Mouse (Mus musculus) MEL (cell line): Measurements from ENCODE around the gene Marf1. TPM values are rescaled to one million over a fixed set of nuclear protein-coding genes. Genes with fewer than 3 reads are reported as not detected.

Source experiments
- DNase-seq: peaks from one replicate; pipeline ENCODE4 v3.0.0; 2011; ENCODE audit warnings: low read depth, low spot score
- H3K27ac ChIP-seq: 2 replicates; pipeline ENCODE4 v1.5.1; 2012; ENCODE audit warnings: low read depth, mild to moderate bottlenecking, control low read depth, low read length, moderate library complexity; ENCODE audit not compliant: control insufficient read depth
- H3K27me3 ChIP-seq, 2 experiments: fragments of 150-350 bp in 1 of 2; sonication (generic) in 1 of 2; 2 replicates each; pipeline ENCODE4 v1.6.1; 2012; ENCODE audit warnings: low read length in 2 of 2, mild to moderate bottlenecking in 2 of 2, improper control_type of control experiment in 1 of 2, moderate library complexity in 1 of 2; ENCODE audit not compliant: insufficient read depth in 2 of 2, control insufficient read depth in 1 of 2
- H3K36me3 ChIP-seq, 2 experiments: 2 replicates each; pipeline ENCODE4 v1.6.1; 2012 to 2014; ENCODE audit warnings: low read length in 2 of 2, improper control_type of control experiment in 1 of 2, inconsistent platforms in 1 of 2, mild to moderate bottlenecking in 1 of 2; ENCODE audit not compliant: insufficient read depth in 2 of 2, control insufficient read depth in 1 of 2
- H3K4me1 ChIP-seq, 2 experiments: fragments of 150-350 bp in 1 of 2; sonication (generic) in 1 of 2; 2 replicates each; pipeline ENCODE4 v1.6.1; 2012; ENCODE audit warnings: low read length in 2 of 2, improper control_type of control experiment in 1 of 2, mild to moderate bottlenecking in 1 of 2; ENCODE audit not compliant: insufficient read depth in 2 of 2, control insufficient read depth in 1 of 2
- H3K4me3 ChIP-seq, 2 experiments: fragments of 150-350 bp in 1 of 2; sonication (generic) in 1 of 2; 2 replicates each; pipeline ENCODE4 v1.5.1; 2012; ENCODE audit warnings: low read depth in 2 of 2, low read length in 2 of 2, mild to moderate bottlenecking in 2 of 2, moderate library complexity in 2 of 2, control low read depth in 1 of 2, improper control_type of control experiment in 1 of 2; ENCODE audit not compliant: control insufficient read depth in 1 of 2, insufficient read depth in 1 of 2
- H3K79me2 ChIP-seq: 2 replicates; pipeline ENCODE4 v1.6.1; 2012; ENCODE audit warnings: mild to moderate bottlenecking, low read length, moderate library complexity; ENCODE audit not compliant: control insufficient read depth, poor library complexity, insufficient read depth
- H3K9ac ChIP-seq: 2 replicates; pipeline ENCODE4 v1.6.1; 2012; ENCODE audit warnings: low read depth, mild to moderate bottlenecking, control low read depth, low read length, moderate library complexity; ENCODE audit not compliant: control insufficient read depth, poor library complexity, severe bottlenecking
- H3K9me3 ChIP-seq: fragments of 150-350 bp; sonication (generic); replicated peaks from 2 replicates; pipeline ENCODE4 v1.6.1; 2012; ENCODE audit warnings: mild to moderate bottlenecking, low read length, improper control_type of control experiment, moderate library complexity; ENCODE audit not compliant: insufficient read depth
- CHD1 ChIP-seq: IDR thresholded peaks from 2 replicates; pipeline ENCODE4 v1.6.1; 2012; ENCODE audit warnings: low read depth, mild to moderate bottlenecking, inconsistent platforms, low read length, improper control_type of control experiment
- CHD2 ChIP-seq: IDR thresholded peaks from 2 replicates; pipeline ENCODE4 v1.6.1; 2011; ENCODE audit warnings: low read length, improper control_type of control experiment
- CTCF ChIP-seq, 3 experiments: IDR thresholded peaks in 2 of 3; conservative IDR thresholded peaks in 1 of 3; 2 replicates each; pipeline ENCODE4 v1.5.1; 2011 to 2012; ENCODE audit warnings: low read length in 3 of 3, low read depth in 2 of 3, mild to moderate bottlenecking in 2 of 3, improper control_type of control experiment in 1 of 3, inconsistent platforms in 1 of 3, mixed read lengths in 1 of 3, moderate library complexity in 1 of 3; ENCODE audit not compliant: control insufficient read depth in 1 of 3, insufficient read depth in 1 of 3, poor library complexity in 1 of 3, severe bottlenecking in 1 of 3
- EP300 ChIP-seq, 2 experiments: IDR thresholded peaks; 2 replicates each; pipeline ENCODE4 v1.6.1; 2011; ENCODE audit warnings: improper control_type of control experiment in 2 of 2, low read length in 2 of 2, low read depth in 1 of 2, mild to moderate bottlenecking in 1 of 2
- ETS1 ChIP-seq: IDR thresholded peaks from 2 replicates; pipeline ENCODE4 v1.6.1; 2012; ENCODE audit warnings: low read depth, mild to moderate bottlenecking, inconsistent platforms, low read length, improper control_type of control experiment, moderate library complexity
- GATA1 ChIP-seq: IDR thresholded peaks from 2 replicates; pipeline ENCODE4 v1.6.1; 2011; ENCODE audit warnings: low read depth, low read length, improper control_type of control experiment
- MAZ ChIP-seq: IDR thresholded peaks from 2 replicates; pipeline ENCODE4 v1.6.1; 2012; ENCODE audit warnings: low read depth, mild to moderate bottlenecking, inconsistent platforms, low read length, improper control_type of control experiment
- MYC ChIP-seq: IDR thresholded peaks from 2 replicates; pipeline ENCODE4 v1.6.1; 2011; ENCODE audit warnings: low read depth, mild to moderate bottlenecking, low read length, improper control_type of control experiment, moderate library complexity
- NELFE ChIP-seq: IDR thresholded peaks from 2 replicates; pipeline ENCODE4 v1.6.1; 2011; ENCODE audit warnings: low read depth, low read length, improper control_type of control experiment
- RAD21 ChIP-seq: IDR thresholded peaks from 2 replicates; pipeline ENCODE4 v1.6.1; 2011; ENCODE audit warnings: mild to moderate bottlenecking, low read depth, low read length, improper control_type of control experiment
- RCOR1 ChIP-seq: IDR thresholded peaks from 2 replicates; pipeline ENCODE4 v1.6.1; 2012; ENCODE audit warnings: low read depth, mild to moderate bottlenecking, inconsistent platforms, low read length, improper control_type of control experiment
- SMC3 ChIP-seq: IDR thresholded peaks from 2 replicates; pipeline ENCODE4 v1.6.1; 2011; ENCODE audit warnings: low read depth, low read length, improper control_type of control experiment
- UBTF ChIP-seq: IDR thresholded peaks from 2 replicates; pipeline ENCODE4 v1.6.1; 2012; ENCODE audit warnings: low read depth, mild to moderate bottlenecking, inconsistent platforms, low read length, improper control_type of control experiment, moderate library complexity, borderline replicate concordance; ENCODE audit not compliant: insufficient read depth
- USF1 ChIP-seq: IDR thresholded peaks from 2 replicates; pipeline ENCODE4 v1.6.1; 2014; ENCODE audit warnings: low read depth, mild to moderate bottlenecking, inconsistent platforms, low read length, improper control_type of control experiment, moderate library complexity
- USF2 ChIP-seq, 2 experiments: IDR thresholded peaks; 2 replicates each; pipeline ENCODE4 v1.6.1; 2011 to 2012; ENCODE audit warnings: improper control_type of control experiment in 2 of 2, low read length in 2 of 2, borderline replicate concordance in 1 of 2, inconsistent platforms in 1 of 2, low read depth in 1 of 2, mild to moderate bottlenecking in 1 of 2; ENCODE audit not compliant: insufficient read depth in 1 of 2
- ZKSCAN1 ChIP-seq: IDR thresholded peaks from 2 replicates; pipeline ENCODE4 v1.6.1; 2012; ENCODE audit warnings: low read depth, mild to moderate bottlenecking, inconsistent platforms, low read length, improper control_type of control experiment, moderate library complexity
- ZMIZ1 ChIP-seq: IDR thresholded peaks from 2 replicates; pipeline ENCODE4 v1.6.1; 2012; ENCODE audit warnings: low read depth, mild to moderate bottlenecking, inconsistent platforms, low read length, improper control_type of control experiment, moderate library complexity
- polyA plus RNA-seq, 2 experiments: library from polyadenylated mRNA; stranded (reverse) in 1 of 2; unstranded in 1 of 2; fragments of >175 nt in 1 of 2; fragments of >200 nt in 1 of 2; gene quantifications; 2 replicates each; pipeline versions ENCODE4 v1.2.1 to v1.2.4; 2012; ENCODE audit warnings: low replicate concordance in 2 of 2, low read depth in 1 of 2; ENCODE audit not compliant: insufficient read length in 2 of 2, insufficient read depth in 1 of 2, missing spikeins in 1 of 2
- total RNA-seq: library from RNA; depleted of rRNA; stranded (reverse); fragments of 300-350 nt; gene quantifications from 2 replicates; pipeline ENCODE4 v1.2.3, GENCODE M21; 2012

Gene Marf1
- total and polyA plus RNA-seq, 3 experiments: 8.7 to 16.2 TPM; not detected in 1

DNA sequence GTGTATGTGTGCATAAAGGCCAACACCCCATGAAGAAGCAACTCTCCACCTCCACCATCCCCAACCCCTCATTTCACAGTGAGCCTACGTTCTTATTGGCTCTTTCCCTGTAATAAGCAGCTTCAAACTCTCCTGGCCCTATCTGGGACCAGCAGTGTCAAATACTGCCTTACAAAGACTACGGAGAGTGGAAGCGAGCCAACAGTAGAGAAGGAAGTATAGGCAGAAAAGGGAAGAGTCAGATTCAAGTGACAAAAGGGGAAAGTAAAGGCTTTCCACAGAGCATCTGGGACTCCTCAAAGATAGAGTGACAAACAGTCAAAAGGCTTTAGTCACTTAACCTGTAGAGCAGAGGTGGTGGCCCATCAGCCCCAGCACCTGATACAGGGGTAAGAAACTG, 50.4 kb downstream of the Marf1 start:
- no peak overlapping the region for H3K4me3 ChIP-seq
- H3K9ac ChIP-seq: no peak overlapping the region
- peaks cover 12 to 34% of the 10 kb centered on the region in 2 experiments for H3K4me1 ChIP-seq
- H3K79me2 ChIP-seq: no peaks in the 10 kb centered on the region
- H3K27me3 ChIP-seq: no peaks in the 10 kb centered on the region
- H3K9me3 ChIP-seq: no peaks in the 10 kb centered on the region
- TF ChIP-seq SMC3 (no peak), MYC (no peak), EP300 (IDR thresholded peaks at IDR 0.05; ENCODE audit: low read depth in 1 of 2, low read length in 2 of 2) (peak; percentile 32 to 63; a peak in 2 of 4 replicates)
- H3K27ac ChIP-seq: peak overlapping the region; percentile 27
- DNase-seq: peak; percentile 83
- H3K36me3 ChIP-seq: peaks cover 2 to 36% of the 10 kb centered on the region in 2 experiments; a peak in 3 of 4 replicates

DNA sequence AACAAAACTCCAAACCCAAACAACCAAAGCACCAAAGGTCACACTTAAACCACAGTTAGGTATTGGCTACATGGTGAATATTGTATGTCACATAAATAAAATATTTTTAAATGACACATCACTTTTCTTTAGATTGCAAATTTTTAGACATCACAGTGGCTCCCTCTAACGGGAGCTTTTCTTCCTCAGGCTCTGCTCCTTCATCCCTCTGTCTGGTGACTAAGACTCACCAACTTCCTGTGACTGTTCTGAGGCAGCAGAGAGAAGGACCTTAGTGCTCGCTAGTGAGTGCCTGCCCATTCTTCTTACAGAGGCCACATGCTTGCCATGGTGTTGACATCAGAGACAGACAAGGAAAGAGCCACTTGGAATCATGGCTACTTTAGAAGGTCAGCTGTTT, 51.0 kb downstream of the Marf1 start:
- H3K79me2 ChIP-seq: no peaks in the 10 kb centered on the region
- H3K27ac ChIP-seq: peak overlapping the region; percentile 27
- H3K9ac ChIP-seq: no peak overlapping the region
- H3K4me1 ChIP-seq: peaks cover 8 to 29% of the 10 kb centered on the region in 2 experiments
- no peaks in the 10 kb centered on the region for H3K9me3 ChIP-seq
- TF ChIP-seq RAD21 (no peak), NELFE (no peak), USF2 (IDR thresholded peaks at IDR 0.05; ENCODE audit: borderline replicate concordance in 1 of 2, insufficient read depth in 1 of 2, low read depth in 1 of 2, low read length in 2 of 2) (no peak), RCOR1 (no peak), MAZ (no peak), CTCF (IDR thresholded peaks at IDR 0.05 in 2 of 3, conservative IDR thresholded peaks at IDR 0.05 in 1 of 3; ENCODE audit: control insufficient read depth in 1 of 3, insufficient read depth in 1 of 3, low read depth in 2 of 3, low read length in 3 of 3, poor library complexity in 1 of 3, severe bottlenecking in 1 of 3) (no peak), CHD2 (no peak), ETS1 (no peak), GATA1 (no peak), SMC3 (no peak), ZKSCAN1 (no peak), CHD1 (no peak), USF1 (no peak), EP300 (IDR thresholded peaks at IDR 0.05; ENCODE audit: low read depth in 1 of 2, low read length in 2 of 2) (no peak), UBTF (no peak), ZMIZ1 (no peak)
- H3K36me3 ChIP-seq: peaks cover 2 to 32% of the 10 kb centered on the region in 2 experiments; a peak in 3 of 4 replicates
- H3K27me3 ChIP-seq: no peaks in the 10 kb centered on the region
- H3K4me3 ChIP-seq: no peak overlapping the region
- no peak for DNase-seq
